Mouse (Mus musculus): Measurements from ENCODE around the gene Gstt4.
"Not testable (repeated sequence)": the region's sequence is repeated elsewhere in the genome, so short reads cannot be mapped to it uniquely, and the experiment has no call there.

Gstt4 gene

GRCm38 (mm10) chr10:75822443-75822842, at the start of gene Gstt4:
Gstt4 (minus strand) TSS chr10:75822543.
- DNase-seq, result no peak

- DNase-seq, result no peak
These were observed 39.2 kb upstream of the Gstt4 start for GRCm38 (mm10) chr10:75861587-75861986.

- peak; percentile 62 for DNase-seq
These were observed 38.4 kb upstream of the Gstt4 start for GRCm38 (mm10) chr10:75860746-75861145.

- DNase-seq, result peak; percentile 93 to 94
These were observed 37.6 kb upstream of the Gstt4 start, which contains the start of gene Mif for GRCm38 (mm10) chr10:75859786-75860470. Mif (minus strand) TSS chr10:75860240.

GRCm38 (mm10) chr10:75859107-75859746, 36.9 kb upstream of the Gstt4 start:
- peak; percentile 75 to 81 for DNase-seq

- DNase-seq, result peak in 1 of 2 experiments; percentile 30
These were observed 35.3 kb upstream of the Gstt4 start for GRCm38 (mm10) chr10:75857598-75857997.

GRCm38 (mm10) chr10:75856976-75857375, 34.6 kb upstream of the Gstt4 start:
- DNase-seq, result no peak

GRCm38 (mm10) chr10:75856155-75856907, 34.0 kb upstream of the Gstt4 start:
- DNase-seq, result no peak

GRCm38 (mm10) chr10:75855416-75855981, 33.2 kb upstream of the Gstt4 start:
- DNase-seq, result no peak

- DNase-seq, result peak in 1 of 2 experiments; percentile 38
These were observed 32.4 kb upstream of the Gstt4 start for GRCm38 (mm10) chr10:75854791-75855190.

GRCm38 (mm10) chr10:75854096-75854495, 31.8 kb upstream of the Gstt4 start:
- no peak for DNase-seq

GRCm38 (mm10) chr10:75853452-75853851, 31.1 kb upstream of the Gstt4 start:
- DNase-seq, result peak; percentile 93 to 96

GRCm38 (mm10) chr10:75852539-75853125, 30.3 kb upstream of the Gstt4 start:
- DNase-seq, result no peak

- DNase-seq, result no peak
These were observed 29.3 kb upstream of the Gstt4 start for GRCm38 (mm10) chr10:75851681-75852080.

- no peak for DNase-seq
These were observed 28.7 kb upstream of the Gstt4 start for GRCm38 (mm10) chr10:75851076-75851475.

GRCm38 (mm10) chr10:75848382-75848781, 26.0 kb upstream of the Gstt4 start:
- DNase-seq, result no peak

- no peak for DNase-seq
These were observed 23.1 kb upstream of the Gstt4 start for GRCm38 (mm10) chr10:75845306-75845930.

GRCm38 (mm10) chr10:75844800-75845199, 22.5 kb upstream of the Gstt4 start:
- DNase-seq, result no peak

GRCm38 (mm10) chr10:75843898-75844297, 21.6 kb upstream of the Gstt4 start:
- DNase-seq, result not testable (repeated sequence)

GRCm38 (mm10) chr10:75839092-75839491, 16.7 kb upstream of the Gstt4 start:
- DNase-seq, result no peak

GRCm38 (mm10) chr10:75837248-75837759, 15.0 kb upstream of the Gstt4 start, which contains the start of gene Gstt2:
Gstt2 (minus strand) TSS chr10:75837424.
- DNase-seq, result peak; percentile 95 to 97
